Comparison of ENCODE assay signal across 26 mouse cellular contexts in genomic region chr15:103196835-103197234, GRCm38 (mm10). TPM values are rescaled to one million over a fixed set of nuclear protein-coding genes. Genes with fewer than 3 reads are reported as not detected.
DNase-seq lines count a peak whose midpoint lies in the region; ATAC-seq lines count a peak whose summit lies in the region.
"Had no signal": no experiment of that assay in that cellular context is flagged by ENCODE, and none has a peak within 500 bp of the region (broad histone marks: within the 10 kb centered on the region; RNA-seq: fewer than 3 reads in every experiment).

No protein-coding gene starts in this region.

- H3K4me2 ChIP-seq in forebrain, embryonic 15.5 days (replicated peaks) = no peak overlapping the region
- no peak overlapping the region for H3K4me2 ChIP-seq in heart, embryonic 13.5 days
- H3K4me2 ChIP-seq: embryonic facial prominence, embryonic 13.5 days; embryonic facial prominence, embryonic 15.5 days; forebrain, embryonic 13.5 days had no signal

- 68% methylated on average over 1 of the region's 1 CpGs for WGBS in forebrain, embryonic 15.5 days
- WGBS in forebrain, embryonic 10.5 days = 88% methylated on average over 1 of the region's 1 CpGs
- 26% methylated on average over 1 of the region's 1 CpGs for WGBS in heart, embryonic 13.5 days

- no peaks in the 10 kb centered on the region for H3K27me3 ChIP-seq in forebrain, embryonic 15.5 days
- no peaks in the 10 kb centered on the region for H3K27me3 ChIP-seq in forebrain, embryonic 10.5 days (ENCODE audit: poor library complexity, severe bottlenecking)
- no peaks in the 10 kb centered on the region for H3K27me3 ChIP-seq in heart, embryonic 13.5 days (replicated peaks)
- H3K27me3 ChIP-seq: CH12.LX; embryonic facial prominence, embryonic 13.5 days; embryonic facial prominence, embryonic 15.5 days; forebrain, embryonic 13.5 days; Patski had no signal

- H3K36me3 ChIP-seq in forebrain, embryonic 15.5 days = peaks cover 65% of the 10 kb centered on the region
- H3K36me3 ChIP-seq in forebrain, embryonic 10.5 days (replicated peaks) = peaks cover 100% of the 10 kb centered on the region
- H3K36me3 ChIP-seq in heart, embryonic 13.5 days = peaks cover 91% of the 10 kb centered on the region

- H3K9me3 ChIP-seq in forebrain, embryonic 15.5 days = no peaks in the 10 kb centered on the region
- H3K9me3 ChIP-seq in forebrain, embryonic 10.5 days = no peaks in the 10 kb centered on the region
- H3K9me3 ChIP-seq in heart, embryonic 13.5 days = no peaks in the 10 kb centered on the region
- H3K9me3 ChIP-seq: embryonic facial prominence, embryonic 13.5 days; embryonic facial prominence, embryonic 15.5 days; forebrain, embryonic 13.5 days; G1E had no signal

- H3K27ac ChIP-seq in forebrain, embryonic 15.5 days (replicated peaks) = 0 out of 2 replicates have a peak overlapping the region, but pooled peaks have one; percentile 1
- H3K27ac ChIP-seq in forebrain, embryonic 10.5 days = no peak overlapping the region
- H3K27ac ChIP-seq in heart, embryonic 13.5 days (replicated peaks) = peak overlapping the region; percentile 24; the same call in 1 of the 2 replicates
- H3K27ac ChIP-seq: embryonic facial prominence, embryonic 13.5 days; embryonic facial prominence, embryonic 15.5 days had no signal

- H3K9ac ChIP-seq in forebrain, embryonic 15.5 days (replicated peaks) = no peak overlapping the region
- no peak overlapping the region for H3K9ac ChIP-seq in heart, embryonic 13.5 days
- H3K9ac ChIP-seq: embryonic facial prominence, embryonic 13.5 days; embryonic facial prominence, embryonic 15.5 days; forebrain, embryonic 13.5 days had no signal

- H3K4me1 ChIP-seq in forebrain, embryonic 15.5 days = peaks cover 9% of the 10 kb centered on the region; the same call in 1 of the 2 replicates
- no peaks in the 10 kb centered on the region for H3K4me1 ChIP-seq in forebrain, embryonic 10.5 days
- peaks cover 35% of the 10 kb centered on the region for H3K4me1 ChIP-seq in heart, embryonic 13.5 days
- H3K4me1 ChIP-seq: embryonic facial prominence, embryonic 15.5 days; forebrain, embryonic 13.5 days had no signal

- H3K4me3 ChIP-seq in forebrain, embryonic 15.5 days = no peak overlapping the region
- no peak overlapping the region for H3K4me3 ChIP-seq in forebrain, embryonic 10.5 days
- no peak overlapping the region for H3K4me3 ChIP-seq in heart, embryonic 13.5 days
- H3K4me3 ChIP-seq: embryonic facial prominence, embryonic 13.5 days; embryonic facial prominence, embryonic 15.5 days; erythroblast, embryonic 14.5 days; forebrain, embryonic 13.5 days had no signal

- ATAC-seq in forebrain, embryonic 15.5 days (replicated peaks) = no peak
- no peak for ATAC-seq in heart, embryonic 13.5 days (ENCODE audit: extremely low read depth, insufficient number of reproducible peaks, low FRiP score, low TSS enrichment)
- ATAC-seq: activated CD4-positive, CD25-positive, alpha-beta regulatory T cell, adult 4 months; CD4-positive, CD25-positive, alpha-beta regulatory T cell, adult 4 months; forebrain, embryonic 16.5 days; Patski had no signal

- no peak for DNase-seq in forebrain, embryonic 10.5 days (ENCODE audit: extremely low spot score, low spot score)
- DNase-seq in heart, adult 9 months (ENCODE audit: low spot score in 2 of 2) = no peak
- peak; percentile 53 for DNase-seq in brain, adult 2 months (ENCODE audit: low read depth, low spot score)
- DNase-seq: adrenal gland, adult 8-10 months; adrenal gland, postnatal 14 days; adrenal gland, postnatal 36 days; B cell, adult 2 months; cerebellum, adult 11 months; cerebellum, adult 18-20 months; cerebellum, adult 8-10 months; cerebellum, adult 9-11 months; cerebellum, postnatal 14 days; cerebellum, postnatal 36 days; embryo, embryonic 11 days had no signal

RNA-seq across cellular contexts. Expression of gene Smug1, which starts 29.9 kb away (rescaled TPM):
- polyA plus RNA-seq in forebrain, embryonic 15.5 days (2015; fragmentation: Nextera tagmentation; extraction: Ambion mirVana) = 24.7 and 26.8 TPM in 2 replicates
- polyA plus RNA-seq in forebrain, embryonic 10.5 days (2016; fragmentation: Nextera tagmentation; extraction: Ambion mirVana) = 21.7 and 21.8 TPM in 2 replicates
- polyA plus RNA-seq in heart, embryonic 13.5 days (2015; fragmentation: Nextera tagmentation; extraction: Ambion mirVana) = 15.8 and 16.2 TPM in 2 replicates

RNA-seq across cellular contexts. Expression of gene Cbx5, which starts 42.8 kb away (rescaled TPM):
- 134 and 139 TPM in 2 replicates for polyA plus RNA-seq in forebrain, embryonic 15.5 days (2015; fragmentation: Nextera tagmentation; extraction: Ambion mirVana)
- polyA plus RNA-seq in forebrain, embryonic 10.5 days (2016; fragmentation: Nextera tagmentation; extraction: Ambion mirVana) = 212 and 221 TPM in 2 replicates
- polyA plus RNA-seq in heart, embryonic 13.5 days (2015; fragmentation: Nextera tagmentation; extraction: Ambion mirVana) = 91.9 and 97.2 TPM in 2 replicates

RNA-seq across cellular contexts. Expression of gene Hnrnpa1, which starts 43.4 kb away (rescaled TPM):
- polyA plus RNA-seq in forebrain, embryonic 15.5 days (2015; fragmentation: Nextera tagmentation; extraction: Ambion mirVana) = 995 and 1,028 TPM in 2 replicates
- 1,920 and 1,979 TPM in 2 replicates for polyA plus RNA-seq in forebrain, embryonic 10.5 days (2016; fragmentation: Nextera tagmentation; extraction: Ambion mirVana)
- polyA plus RNA-seq in heart, embryonic 13.5 days (2015; fragmentation: Nextera tagmentation; extraction: Ambion mirVana) = 500 and 519 TPM in 2 replicates
